ENCODE assay signal across 8 mouse cellular contexts in the genomic region with DNA sequence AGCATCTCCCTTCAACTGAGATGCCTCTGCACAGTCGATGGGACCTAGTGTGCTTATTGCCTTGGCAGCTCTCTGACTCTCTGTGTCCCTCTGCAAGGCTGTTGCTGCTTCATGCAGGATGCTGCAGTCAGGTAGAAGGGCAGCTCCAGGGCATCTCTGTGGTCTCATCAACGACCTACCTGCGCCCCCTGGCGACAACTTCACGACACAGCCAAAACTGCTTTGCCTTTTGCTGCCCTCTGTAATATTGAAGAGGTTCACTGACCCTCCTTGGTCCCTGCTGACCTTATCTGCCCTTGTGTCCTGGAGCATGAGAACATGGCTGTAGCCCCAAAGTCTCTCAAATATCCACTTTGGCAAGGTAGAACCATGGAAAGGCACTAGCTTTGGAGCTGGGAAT.
A peak's percentile ranks its signal among the peaks of the same experiment; 100 is the strongest.
DNase-seq lines count a peak whose midpoint lies in the region; ATAC-seq lines count a peak whose summit lies in the region.

No protein-coding gene starts in this region.

- H3K36me3 ChIP-seq in forebrain, embryonic 13.5 days (ENCODE audit: poor library complexity, severe bottlenecking) = no peaks in the 10 kb centered on the region
- no peaks in the 10 kb centered on the region for H3K36me3 ChIP-seq in midbrain, embryonic 10.5 days

- peak; percentile 5 for DNase-seq in CD4-positive, CD25-positive, alpha-beta regulatory T cell, adult 2 months (ENCODE audit: low read depth, low spot score)
- peak; percentile 16 for DNase-seq in 3T3-L1 (ENCODE audit: low read depth, low spot score)
- DNase-seq in kidney, postnatal 4 days = peak; percentile 69 to 70
- peak; percentile 56 for DNase-seq in midbrain, embryonic 10.5 days (ENCODE audit: low spot score)
- peak; percentile 70 for DNase-seq in testis, postnatal 10 days (ENCODE audit: low spot score)

- no peak overlapping the region for H3K4me2 ChIP-seq in forebrain, embryonic 13.5 days

- no peak overlapping the region for H3K4me3 ChIP-seq in forebrain, embryonic 13.5 days
- no peak overlapping the region for H3K4me3 ChIP-seq in midbrain, embryonic 10.5 days

- H3K9me3 ChIP-seq in forebrain, embryonic 13.5 days (replicated peaks) = no peaks in the 10 kb centered on the region
- no peaks in the 10 kb centered on the region for H3K9me3 ChIP-seq in midbrain, embryonic 10.5 days (replicated peaks)

- no peaks in the 10 kb centered on the region for H3K4me1 ChIP-seq in forebrain, embryonic 13.5 days
- no peaks in the 10 kb centered on the region for H3K4me1 ChIP-seq in midbrain, embryonic 10.5 days

- no peak overlapping the region for H3K27ac ChIP-seq in forebrain, embryonic 13.5 days
- no peak overlapping the region for H3K27ac ChIP-seq in midbrain, embryonic 10.5 days (replicated peaks)

- H3K27me3 ChIP-seq in forebrain, embryonic 13.5 days = no peaks in the 10 kb centered on the region
- H3K27me3 ChIP-seq in midbrain, embryonic 10.5 days (ENCODE audit: low read depth, poor library complexity, severe bottlenecking) = no peaks in the 10 kb centered on the region

- H3K9ac ChIP-seq in forebrain, embryonic 13.5 days = no peak overlapping the region

- WGBS in forebrain, embryonic 13.5 days = 3% methylated on average over 5 of the region's 5 CpGs
- 4% methylated on average over 5 of the region's 5 CpGs for WGBS in midbrain, embryonic 10.5 days

- ATAC-seq in CD4-positive, CD25-positive, alpha-beta regulatory T cell, adult 4 months = no peak
- ATAC-seq in cerebellum, adult (ENCODE audit: insufficient number of reproducible peaks, low FRiP score, low TSS enrichment) = peak; percentile 46; the same call in 1 of the 2 replicates
- ATAC-seq in forebrain, embryonic 13.5 days = peak; percentile 45; the same call in 1 of the 2 replicates

Comparison
In these comparisons a context has a peak if more than half of its experiments do, and no peak if none do; other contexts are left out.
1. DNase-seq: peak in every context shown above with its lines; median percentile 70 in testis, postnatal 10 days; 70 in kidney, postnatal 4 days; 56 in midbrain, embryonic 10.5 days; 16 in 3T3-L1; 5 in CD4-positive, CD25-positive, alpha-beta regulatory T cell, adult 2 months.